Mouse (Mus musculus): ENCODE data around the gene Cib3. TPM values are rescaled to one million over a fixed set of nuclear protein-coding genes. Genes with fewer than 3 reads are reported as not detected.
A peak's percentile ranks its signal among the peaks of the same experiment; 100 is the strongest.

The Cib3 gene
- total and polyA plus RNA-seq, 3 experiments = not detected

GRCm38 (mm10) chr8:72160707-72161697 lies 51.6 kb downstream of the Cib3 start, which contains the start of gene Rab8a (continued):
- no peak for TF ChIP-seq ZC3H11A (IDR thresholded peaks at IDR 0.05; ENCODE audit: low read depth, low read length)
- TF ChIP-seq MAZ (IDR thresholded peaks at IDR 0.05; ENCODE audit: low read depth, low read length) = no peak
- TF ChIP-seq MEF2A (IDR thresholded peaks at IDR 0.05; ENCODE audit: extremely low read depth, insufficient replicate concordance, low read depth, low read length, poor library complexity, severe bottlenecking) = no peak
- TF ChIP-seq POLR2AphosphoS2 (IDR thresholded peaks at IDR 0.05; ENCODE audit: low read length) = peak; percentile 58; the same call in 1 of the 2 replicates
- TF ChIP-seq CHD1 (IDR thresholded peaks at IDR 0.05; ENCODE audit: low read depth, low read length) = no peak
- TF ChIP-seq USF1 (IDR thresholded peaks at IDR 0.05; ENCODE audit: low read depth, low read length) = no peak
- peak; percentile 59 for TF ChIP-seq SIN3A (IDR thresholded peaks at IDR 0.05; ENCODE audit: low read length)
- peak; percentile 65 to 83 for TF ChIP-seq POLR2A (IDR thresholded peaks at IDR 0.05; ENCODE audit: control insufficient read depth in 1 of 2, insufficient read depth in 1 of 2, low read depth in 1 of 2, low read length in 2 of 2, poor library complexity in 1 of 2)

- Histone ChIP-seq H3K9me3 (replicated peaks; ENCODE audit: insufficient read depth, low read length) (no peaks in the 10 kb centered on the region), H3K4me3 (ENCODE audit: control insufficient read depth in 1 of 2, insufficient read depth in 1 of 2, low read depth in 2 of 2, low read length in 2 of 2) (peak overlapping the region; percentile 58 to 70), H3K36me3 (ENCODE audit: control insufficient read depth in 1 of 2, insufficient read depth in 2 of 2, low read length in 2 of 2) (peaks cover 3 to 24% of the 10 kb centered on the region in 2 experiments; a peak in 3 of 4 replicates), H3K27ac (ENCODE audit: control insufficient read depth, low read depth, low read length) (peak overlapping the region; percentile 99), H3K27me3 (ENCODE audit: control insufficient read depth in 1 of 2, insufficient read depth in 2 of 2, low read length in 2 of 2) (no peaks in the 10 kb centered on the region), H3K4me1 (ENCODE audit: control insufficient read depth in 1 of 2, insufficient read depth in 2 of 2, low read length in 2 of 2) (peaks cover 2 to 15% of the 10 kb centered on the region in 2 experiments), H3K79me2 (ENCODE audit: control insufficient read depth, insufficient read depth, low read length, poor library complexity) (peaks cover 29% of the 10 kb centered on the region), H3K9ac (ENCODE audit: control insufficient read depth, low read depth, low read length, poor library complexity, severe bottlenecking) (peak overlapping the region; percentile 95)
- peak; percentile 50 for DNase-seq (ENCODE audit: low read depth, low spot score)
- peak; percentile 62 for TF ChIP-seq GATA1 (IDR thresholded peaks at IDR 0.05; ENCODE audit: low read depth, low read length)
- TF ChIP-seq MYC (IDR thresholded peaks at IDR 0.05; ENCODE audit: low read depth, low read length) = 0 out of 2 replicates have a peak, but pooled peaks have one; percentile 6
- TF ChIP-seq NELFE (IDR thresholded peaks at IDR 0.05; ENCODE audit: low read depth, low read length) = no peak
Observed at GRCm38 (mm10) chr8:72160007-72160406, 52.6 kb downstream of the Cib3 start.

- Histone ChIP-seq H3K9ac (ENCODE audit: control insufficient read depth, low read depth, low read length, poor library complexity, severe bottlenecking) (no peak overlapping the region), H3K4me1 (ENCODE audit: control insufficient read depth in 1 of 2, insufficient read depth in 2 of 2, low read length in 2 of 2) (peaks cover 4 to 19% of the 10 kb centered on the region in 2 experiments), H3K4me3 (ENCODE audit: control insufficient read depth in 1 of 2, insufficient read depth in 1 of 2, low read depth in 2 of 2, low read length in 2 of 2) (no peak overlapping the region)
Observed at GRCm38 (mm10) chr8:72158726-72159125, 53.9 kb downstream of the Cib3 start.

More at GRCm38 (mm10) chr8:72158726-72159125, 53.9 kb downstream of the Cib3 start:
- no peaks in the 10 kb centered on the region for H3K9me3 ChIP-seq (replicated peaks; ENCODE audit: insufficient read depth, low read length)
- no peak for TF ChIP-seq BHLHE40 (IDR thresholded peaks at IDR 0.05; ENCODE audit: borderline replicate concordance, low read depth, low read length)
- TF ChIP-seq KAT2A (conservative IDR thresholded peaks at IDR 0.05; ENCODE audit: low read depth, low read length) = no peak
- peaks cover 0 to 28% of the 10 kb centered on the region in 2 experiments for H3K36me3 ChIP-seq (ENCODE audit: control insufficient read depth in 1 of 2, insufficient read depth in 2 of 2, low read length in 2 of 2)
- no peaks in the 10 kb centered on the region for H3K27me3 ChIP-seq (ENCODE audit: control insufficient read depth in 1 of 2, insufficient read depth in 2 of 2, low read length in 2 of 2)
- H3K79me2 ChIP-seq (ENCODE audit: control insufficient read depth, insufficient read depth, low read length, poor library complexity) = peaks cover 27% of the 10 kb centered on the region
- no peak for DNase-seq (ENCODE audit: low read depth, low spot score)
- no peak overlapping the region for H3K27ac ChIP-seq (ENCODE audit: control insufficient read depth, low read depth, low read length)
